Mouse (Mus musculus): ENCODE results near the gene St3gal3. TPM values are rescaled to one million over a fixed set of nuclear protein-coding genes. Genes with fewer than 3 reads are reported as not detected.

St3gal3 gene
- polyA plus RNA-seq, 1 experiment from 2014 or later = 5.6 TPM

DNA sequence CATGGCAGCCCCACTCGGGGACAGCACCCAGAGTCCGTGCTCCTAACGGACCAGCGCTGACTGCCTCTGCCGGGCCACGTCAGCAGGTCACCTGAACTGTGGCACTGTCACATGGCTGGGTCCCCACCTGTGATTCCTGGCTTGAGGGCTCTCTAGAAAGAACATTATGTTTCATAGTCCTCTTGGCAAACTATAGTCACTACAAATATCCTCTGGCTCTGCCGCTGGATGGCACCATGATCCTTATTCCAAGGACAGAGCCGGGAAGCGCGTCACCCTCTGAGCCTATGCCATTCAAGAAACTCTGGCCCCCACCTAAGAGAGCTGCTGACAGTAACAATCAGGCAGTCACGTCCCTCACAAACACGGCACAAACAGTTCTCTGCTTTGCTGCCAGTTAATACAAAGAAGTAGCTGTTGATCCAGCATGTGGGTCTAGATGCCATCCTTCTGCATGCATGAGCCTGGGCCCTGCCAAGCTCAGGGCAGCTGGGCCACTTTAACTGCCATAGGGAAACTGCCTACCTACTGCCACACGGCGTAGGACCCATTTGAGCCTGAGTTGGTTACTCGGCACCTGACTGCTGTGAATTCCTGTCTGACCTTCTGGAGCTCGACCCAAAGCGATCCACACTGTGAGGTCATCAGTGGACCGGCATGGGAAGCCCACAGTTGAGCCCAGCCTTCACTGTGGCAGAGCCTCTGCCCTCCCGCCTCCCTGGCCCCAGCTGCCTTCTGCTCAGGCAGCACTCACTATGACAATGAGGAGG, 13.0 kb upstream of the St3gal3 start:
- Histone ChIP-seq H3K36me3 (replicated peaks; ENCODE audit: control insufficient read depth, insufficient read depth, low read depth, low read length) (peaks cover 44% of the 10 kb centered on the region), H3K4me3 (ENCODE audit: low read depth, low read length) (no peak overlapping the region), H3K9me3 (replicated peaks; ENCODE audit: control insufficient read depth, low read length) (no peaks in the 10 kb centered on the region), H3K27me3 (ENCODE audit: control insufficient read depth, insufficient read depth, low read length) (no peaks in the 10 kb centered on the region), H3K4me2 (ENCODE audit: low read depth, low read length) (no peak overlapping the region), H3K4me1 (ENCODE audit: control insufficient read depth, insufficient read depth, low read length) (no peaks in the 10 kb centered on the region), H3K9ac (replicated peaks; ENCODE audit: low read length) (no peak overlapping the region), H3K27ac (replicated peaks; ENCODE audit: low read depth, low read length) (no peak overlapping the region)
- DNase-seq (ENCODE audit: low spot score) (no peak), ATAC-seq (replicated peaks; ENCODE audit: insufficient number of reproducible peaks, low FRiP score, low TSS enrichment, low read depth) (no peak)
- WGBS = 93% methylated on average over 19 of the region's 19 CpGs

DNA sequence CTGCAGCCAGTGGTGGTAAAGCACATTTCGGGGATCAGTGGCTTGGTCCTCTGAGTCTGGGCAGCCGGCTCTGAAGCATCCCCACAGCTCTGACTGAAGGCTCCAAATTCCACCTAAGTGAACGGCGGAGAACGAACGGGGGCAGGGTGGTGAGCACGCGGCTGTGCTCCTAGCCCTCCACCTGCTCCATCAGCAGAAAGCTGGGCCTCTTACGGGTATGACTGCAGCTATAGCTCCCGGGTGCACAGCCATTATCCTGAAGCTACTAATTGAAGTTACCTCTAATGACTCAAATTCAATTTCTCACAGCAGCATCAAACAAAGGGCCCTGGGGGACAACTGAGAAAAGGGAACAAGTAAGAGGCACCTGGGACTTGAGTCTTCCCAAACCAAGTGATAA, 12.4 kb upstream of the St3gal3 start:
- Histone ChIP-seq H3K9ac (replicated peaks; ENCODE audit: low read length) (no peak overlapping the region), H3K27ac (replicated peaks; ENCODE audit: low read depth, low read length) (no peak overlapping the region), H3K4me1 (ENCODE audit: control insufficient read depth, insufficient read depth, low read length) (no peaks in the 10 kb centered on the region), H3K4me3 (ENCODE audit: low read depth, low read length) (no peak overlapping the region), H3K4me2 (ENCODE audit: low read depth, low read length) (no peak overlapping the region), H3K9me3 (replicated peaks; ENCODE audit: control insufficient read depth, low read length) (no peaks in the 10 kb centered on the region), H3K27me3 (ENCODE audit: control insufficient read depth, insufficient read depth, low read length) (no peaks in the 10 kb centered on the region), H3K36me3 (replicated peaks; ENCODE audit: control insufficient read depth, insufficient read depth, low read depth, low read length) (peaks cover 45% of the 10 kb centered on the region)
- ATAC-seq (replicated peaks; ENCODE audit: insufficient number of reproducible peaks, low FRiP score, low TSS enrichment, low read depth) (no peak), DNase-seq (ENCODE audit: low spot score) (no peak)
- 89% methylated on average over 10 of the region's 10 CpGs for WGBS

DNA sequence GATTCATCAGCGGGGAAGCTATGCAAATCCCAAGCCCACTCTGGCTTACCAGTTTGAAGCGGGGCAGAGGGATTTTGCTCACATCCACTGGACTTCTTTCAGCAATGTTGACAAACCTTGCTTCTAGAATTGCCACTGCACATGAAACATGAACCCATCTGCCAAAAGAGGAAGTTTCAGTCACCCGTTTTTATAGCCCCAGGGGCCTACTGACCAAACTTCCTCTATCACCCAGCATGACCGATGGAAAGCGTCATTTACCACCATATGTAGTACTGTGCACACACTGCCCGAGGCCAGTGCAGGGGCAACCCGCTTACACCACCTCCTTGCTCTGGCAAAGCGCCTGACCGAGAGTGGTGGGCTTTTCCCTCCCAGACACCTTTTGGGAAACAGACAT, 9.6 kb upstream of the St3gal3 start:
- WGBS = 82% methylated on average over 9 of the region's 9 CpGs
- Histone ChIP-seq H3K27me3 (ENCODE audit: control insufficient read depth, insufficient read depth, low read length) (no peaks in the 10 kb centered on the region), H3K36me3 (replicated peaks; ENCODE audit: control insufficient read depth, insufficient read depth, low read depth, low read length) (peaks cover 31% of the 10 kb centered on the region), H3K4me2 (ENCODE audit: low read depth, low read length) (no peak overlapping the region), H3K9ac (replicated peaks; ENCODE audit: low read length) (no peak overlapping the region), H3K27ac (replicated peaks; ENCODE audit: low read depth, low read length) (no peak overlapping the region), H3K4me1 (ENCODE audit: control insufficient read depth, insufficient read depth, low read length) (no peaks in the 10 kb centered on the region), H3K9me3 (replicated peaks; ENCODE audit: control insufficient read depth, low read length) (no peaks in the 10 kb centered on the region), H3K4me3 (ENCODE audit: low read depth, low read length) (no peak overlapping the region)
- no peak for ATAC-seq (replicated peaks; ENCODE audit: insufficient number of reproducible peaks, low FRiP score, low TSS enrichment, low read depth)
- no peak for DNase-seq (ENCODE audit: low spot score)

DNA sequence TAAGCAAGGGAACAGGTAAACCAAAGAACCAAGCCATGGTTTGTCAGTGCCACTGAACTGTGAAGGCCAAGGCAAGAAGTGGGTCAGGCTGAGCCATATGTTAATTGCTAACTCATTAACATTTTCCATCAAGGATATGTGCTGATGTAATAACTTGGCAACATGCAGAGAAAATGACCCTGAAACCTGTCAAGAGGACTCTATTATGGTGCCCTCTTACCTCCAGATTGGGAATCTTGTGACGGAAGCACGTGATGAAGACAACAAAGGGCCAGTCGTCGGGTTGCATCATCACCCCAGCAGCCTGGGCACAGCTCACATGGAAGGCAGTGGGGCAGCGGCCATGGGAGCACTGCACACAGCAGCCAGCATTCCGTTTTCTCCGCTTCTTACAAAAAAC, 9.0 kb upstream of the St3gal3 start:
- DNase-seq (ENCODE audit: low spot score) = no peak
- no peak for ATAC-seq (replicated peaks; ENCODE audit: insufficient number of reproducible peaks, low FRiP score, low TSS enrichment, low read depth)
- H3K9me3 ChIP-seq (replicated peaks; ENCODE audit: control insufficient read depth, low read length) = no peaks in the 10 kb centered on the region
- H3K36me3 ChIP-seq (replicated peaks; ENCODE audit: control insufficient read depth, insufficient read depth, low read depth, low read length) = peaks cover 29% of the 10 kb centered on the region
- no peak overlapping the region for H3K9ac ChIP-seq (replicated peaks; ENCODE audit: low read length)
- H3K27ac ChIP-seq (replicated peaks; ENCODE audit: low read depth, low read length) = no peak overlapping the region
- no peak overlapping the region for H3K4me3 ChIP-seq (ENCODE audit: low read depth, low read length)
- no peak overlapping the region for H3K4me2 ChIP-seq (ENCODE audit: low read depth, low read length)
- no peaks in the 10 kb centered on the region for H3K27me3 ChIP-seq (ENCODE audit: control insufficient read depth, insufficient read depth, low read length)
- H3K4me1 ChIP-seq (ENCODE audit: control insufficient read depth, insufficient read depth, low read length) = no peaks in the 10 kb centered on the region
- 93% methylated on average over 7 of the region's 7 CpGs for WGBS

DNA sequence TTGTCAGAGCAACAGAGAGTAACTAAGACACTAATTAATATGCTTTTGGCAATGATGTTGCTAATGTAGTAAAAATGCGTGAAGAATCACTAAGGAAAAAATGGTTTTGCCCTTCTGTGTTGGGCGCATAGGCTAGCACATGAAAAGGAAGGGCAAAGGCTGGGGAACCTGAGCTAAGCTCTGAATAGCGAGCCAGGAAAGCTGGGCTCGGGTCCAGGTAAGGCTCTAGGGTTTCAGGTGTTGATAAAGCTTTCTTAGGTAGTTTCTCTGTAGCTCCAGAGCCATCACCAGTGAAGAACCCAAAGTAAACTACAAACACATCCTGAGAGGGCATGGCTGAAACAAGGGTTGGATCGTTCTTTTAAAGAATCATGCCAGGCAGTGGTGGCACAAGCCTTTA, 6.8 kb upstream of the St3gal3 start:
- DNase-seq (ENCODE audit: low spot score) (no peak), ATAC-seq (replicated peaks; ENCODE audit: insufficient number of reproducible peaks, low FRiP score, low TSS enrichment, low read depth) (no peak)
- H3K9ac ChIP-seq (replicated peaks; ENCODE audit: low read length) = no peak overlapping the region
- no peak overlapping the region for H3K4me2 ChIP-seq (ENCODE audit: low read depth, low read length)
- H3K4me3 ChIP-seq (ENCODE audit: low read depth, low read length) = no peak overlapping the region
- no peak overlapping the region for H3K27ac ChIP-seq (replicated peaks; ENCODE audit: low read depth, low read length)
- peaks cover 19% of the 10 kb centered on the region for H3K36me3 ChIP-seq (replicated peaks; ENCODE audit: control insufficient read depth, insufficient read depth, low read depth, low read length)
- H3K4me1 ChIP-seq (ENCODE audit: control insufficient read depth, insufficient read depth, low read length) = no peaks in the 10 kb centered on the region
- H3K9me3 ChIP-seq (replicated peaks; ENCODE audit: control insufficient read depth, low read length) = no peaks in the 10 kb centered on the region
- no peaks in the 10 kb centered on the region for H3K27me3 ChIP-seq (ENCODE audit: control insufficient read depth, insufficient read depth, low read length)
- 92% methylated on average over 5 of the region's 5 CpGs for WGBS

DNA sequence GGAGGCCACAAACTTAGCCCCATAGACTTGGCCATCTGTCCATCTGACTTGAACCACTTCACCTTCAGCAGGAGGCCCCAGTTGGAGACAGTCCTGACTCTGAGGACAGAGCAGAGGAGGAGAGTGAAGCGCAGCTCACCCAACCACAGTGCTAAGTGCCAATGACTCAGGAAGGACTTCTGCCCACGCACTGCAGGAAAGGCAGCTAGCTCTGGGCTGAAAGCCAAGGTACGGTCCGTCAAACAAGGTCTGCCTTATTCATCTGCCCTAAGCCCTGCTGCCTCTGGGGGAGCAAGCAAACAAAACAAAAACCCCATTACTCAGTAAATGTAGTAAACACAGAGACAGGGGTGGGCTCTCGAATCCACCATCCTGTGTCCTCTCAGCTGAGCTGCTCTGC, 4.2 kb upstream of the St3gal3 start:
- no peaks in the 10 kb centered on the region for H3K27me3 ChIP-seq (ENCODE audit: control insufficient read depth, insufficient read depth, low read length)
- no peak overlapping the region for H3K27ac ChIP-seq (replicated peaks; ENCODE audit: low read depth, low read length)
- no peaks in the 10 kb centered on the region for H3K9me3 ChIP-seq (replicated peaks; ENCODE audit: control insufficient read depth, low read length)
- peaks cover 2% of the 10 kb centered on the region for H3K36me3 ChIP-seq (replicated peaks; ENCODE audit: control insufficient read depth, insufficient read depth, low read depth, low read length)
- WGBS = 86% methylated on average over 5 of the region's 5 CpGs
- no peak overlapping the region for H3K4me3 ChIP-seq (ENCODE audit: low read depth, low read length)
- no peak overlapping the region for H3K4me2 ChIP-seq (ENCODE audit: low read depth, low read length)
- no peak overlapping the region for H3K9ac ChIP-seq (replicated peaks; ENCODE audit: low read length)
- DNase-seq (ENCODE audit: low spot score) (no peak), ATAC-seq (replicated peaks; ENCODE audit: insufficient number of reproducible peaks, low FRiP score, low TSS enrichment, low read depth) (no peak)
- no peaks in the 10 kb centered on the region for H3K4me1 ChIP-seq (ENCODE audit: control insufficient read depth, insufficient read depth, low read length)

DNA sequence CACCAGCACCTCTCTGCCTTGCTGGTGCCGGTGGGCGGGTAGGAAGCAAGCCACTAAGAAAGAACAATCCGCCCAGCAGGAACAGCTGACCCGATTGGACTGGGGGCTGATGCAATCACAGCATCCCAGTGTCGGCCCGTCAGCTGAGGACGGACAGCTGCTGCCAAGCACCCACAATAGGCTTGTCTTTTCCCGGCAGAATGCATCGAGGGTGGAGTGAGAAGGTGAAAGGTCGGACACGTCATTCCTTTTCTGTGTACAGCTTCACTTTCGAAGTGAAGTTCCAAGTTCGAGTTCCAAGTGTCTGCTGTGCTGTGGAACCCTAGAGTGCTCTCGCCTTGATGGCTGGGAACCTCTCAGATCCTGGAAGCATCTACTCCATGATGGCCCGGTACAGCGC, 3.1 kb upstream of the St3gal3 start:
- DNase-seq (ENCODE audit: low spot score) (no peak), ATAC-seq (replicated peaks; ENCODE audit: insufficient number of reproducible peaks, low FRiP score, low TSS enrichment, low read depth) (no peak)
- Histone ChIP-seq H3K4me3 (ENCODE audit: low read depth, low read length) (no peak overlapping the region), H3K27ac (replicated peaks; ENCODE audit: low read depth, low read length) (no peak overlapping the region), H3K4me1 (ENCODE audit: control insufficient read depth, insufficient read depth, low read length) (no peaks in the 10 kb centered on the region), H3K27me3 (ENCODE audit: control insufficient read depth, insufficient read depth, low read length) (no peaks in the 10 kb centered on the region), H3K9me3 (replicated peaks; ENCODE audit: control insufficient read depth, low read length) (no peaks in the 10 kb centered on the region), H3K36me3 (replicated peaks; ENCODE audit: control insufficient read depth, insufficient read depth, low read depth, low read length) (peaks cover 2% of the 10 kb centered on the region), H3K9ac (replicated peaks; ENCODE audit: low read length) (no peak overlapping the region), H3K4me2 (ENCODE audit: low read depth, low read length) (no peak overlapping the region)
- 85% methylated on average over 16 of the region's 16 CpGs for whole genome bisulfite sequencing

DNA sequence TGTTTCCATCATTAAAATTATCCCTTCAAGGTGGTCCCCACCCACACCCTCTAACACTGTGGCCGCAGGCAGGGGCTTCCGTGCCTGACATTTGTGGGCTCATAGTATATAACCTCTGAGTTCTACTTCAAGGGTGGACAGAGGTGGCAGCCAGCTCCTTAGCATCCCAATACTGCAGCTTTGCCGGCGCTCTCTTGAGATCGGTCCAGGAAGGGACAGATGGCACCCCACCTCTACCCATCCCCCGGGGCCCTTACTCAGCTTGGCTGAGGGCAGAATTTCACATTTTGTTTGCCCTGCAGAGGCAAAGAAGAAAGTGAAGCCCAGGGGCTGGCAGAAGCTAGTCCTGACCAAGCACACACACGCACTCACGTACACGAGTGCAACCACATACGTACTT, 2.6 kb upstream of the St3gal3 start:
- Histone ChIP-seq H3K36me3 (replicated peaks; ENCODE audit: control insufficient read depth, insufficient read depth, low read depth, low read length) (peaks cover 1% of the 10 kb centered on the region), H3K27ac (replicated peaks; ENCODE audit: low read depth, low read length) (no peak overlapping the region), H3K4me1 (ENCODE audit: control insufficient read depth, insufficient read depth, low read length) (no peaks in the 10 kb centered on the region), H3K9ac (replicated peaks; ENCODE audit: low read length) (no peak overlapping the region), H3K27me3 (ENCODE audit: control insufficient read depth, insufficient read depth, low read length) (no peaks in the 10 kb centered on the region), H3K4me3 (ENCODE audit: low read depth, low read length) (no peak overlapping the region), H3K4me2 (ENCODE audit: low read depth, low read length) (no peak overlapping the region), H3K9me3 (replicated peaks; ENCODE audit: control insufficient read depth, low read length) (no peaks in the 10 kb centered on the region)
- ATAC-seq (replicated peaks; ENCODE audit: insufficient number of reproducible peaks, low FRiP score, low TSS enrichment, low read depth) (no peak), DNase-seq (ENCODE audit: low spot score) (no peak)
- WGBS = 94% methylated on average over 10 of the region's 10 CpGs

Measured in embryonic facial prominence, embryonic 11.5 days (tissue).